Mouse (Mus musculus): ENCODE results near the gene Msrb2. TPM values are rescaled to one million over a fixed set of nuclear protein-coding genes. Genes with fewer than 3 reads are reported as not detected.

The Msrb2 gene
- polyA plus RNA-seq (2016; fragmentation: Nextera tagmentation; extraction: Ambion mirVana) = 34.6 and 37.9 TPM in 2 replicates

DNA sequence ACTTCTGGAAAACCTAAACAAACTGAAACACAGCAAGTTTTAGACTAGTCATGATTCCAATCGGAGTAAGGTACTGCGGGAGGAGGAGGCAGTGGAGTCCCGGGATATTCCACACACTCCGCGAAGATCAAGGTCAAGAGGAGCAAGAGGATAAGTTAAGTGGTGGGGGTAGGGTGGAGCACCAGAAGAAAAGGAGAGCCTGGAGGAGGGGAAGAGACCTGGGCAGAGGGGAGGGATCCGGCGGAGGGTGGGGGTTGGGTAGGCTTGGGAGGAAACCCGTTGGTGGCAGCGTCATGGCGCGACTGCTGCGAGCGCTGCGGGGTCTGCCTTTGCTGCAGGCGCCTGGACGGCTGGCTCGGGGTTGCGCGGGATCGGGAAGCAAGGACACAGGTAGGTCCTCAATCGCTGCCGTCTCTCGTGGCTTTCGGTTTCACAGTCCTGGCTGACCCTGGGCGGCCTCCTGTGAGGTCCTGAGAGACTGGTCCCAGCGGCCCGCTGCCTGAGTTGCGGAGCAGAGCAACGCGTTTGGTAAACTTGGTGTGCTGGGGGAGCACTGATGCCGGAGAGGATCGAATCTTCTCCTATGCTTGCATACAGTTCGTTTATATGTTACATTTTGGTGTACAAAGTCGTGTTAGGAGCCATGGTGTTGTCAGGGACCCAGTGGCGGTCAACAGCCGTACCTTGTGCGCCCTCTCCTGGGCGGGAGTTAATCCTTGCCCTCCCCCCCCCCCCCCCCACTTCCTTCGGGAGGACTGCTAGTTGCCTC, at the start of gene Msrb2:
TSS of gene Msrb2 (plus strand) at position 51 of the 769 bp plus-strand sequence.
- peak within 1 kb of the TSS; percentile 71 for H3K4me2 ChIP-seq
- no peaks in the 10 kb centered on the region for H3K27me3 ChIP-seq (replicated peaks)
- H3K36me3 ChIP-seq = no peaks in the 10 kb centered on the region; the same call in 1 of the 2 replicates
- H3K4me1 ChIP-seq (replicated peaks) = 0 out of 2 replicates have a peak, but pooled peaks cover 2% of the 10 kb centered on the region
- peak within 1 kb of the TSS; percentile 92 for H3K4me3 ChIP-seq
- no peaks in the 10 kb centered on the region for H3K9me3 ChIP-seq (replicated peaks)
- peak within 1 kb of the TSS; percentile 92 for H3K27ac ChIP-seq (ENCODE audit: poor library complexity, severe bottlenecking)
- peak within 1 kb of the TSS; percentile 88 for H3K9ac ChIP-seq
- WGBS = under 1% methylated on average over 39 of the region's 39 CpGs
- peak; percentile 90 for ATAC-seq (ENCODE audit: insufficient number of reproducible peaks, low FRiP score)

DNA sequence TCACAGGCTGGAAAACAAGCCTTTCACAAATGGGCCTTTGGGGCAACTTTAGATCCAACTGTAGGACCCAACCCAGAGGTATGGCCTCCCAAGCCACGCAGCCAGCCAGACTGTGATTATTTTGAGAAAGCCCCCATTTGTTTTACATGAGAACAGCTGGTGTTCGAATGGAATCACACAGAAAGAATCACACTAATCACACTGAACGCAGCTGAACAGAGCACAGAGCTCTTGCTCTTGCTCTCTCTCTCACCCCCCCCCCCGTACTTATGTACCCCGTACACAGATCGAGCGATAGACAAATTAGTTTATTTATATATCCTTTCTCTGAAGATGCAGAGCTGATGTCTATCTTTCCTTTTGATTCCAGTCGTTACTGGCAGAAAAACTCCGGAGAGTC, 48.8 kb upstream of the Msrb2 start:
- Histone ChIP-seq H3K36me3 (no peaks in the 10 kb centered on the region), H3K4me2 (no peak overlapping the region), H3K27me3 (replicated peaks) (no peaks in the 10 kb centered on the region), H3K9me3 (replicated peaks) (no peaks in the 10 kb centered on the region), H3K4me1 (replicated peaks) (no peaks in the 10 kb centered on the region), H3K4me3 (no peak overlapping the region), H3K27ac (ENCODE audit: poor library complexity, severe bottlenecking) (no peak overlapping the region), H3K9ac (no peak overlapping the region)
- WGBS = 76% methylated on average over 9 of the region's 9 CpGs
- ATAC-seq (ENCODE audit: insufficient number of reproducible peaks, low FRiP score) = no peak

DNA sequence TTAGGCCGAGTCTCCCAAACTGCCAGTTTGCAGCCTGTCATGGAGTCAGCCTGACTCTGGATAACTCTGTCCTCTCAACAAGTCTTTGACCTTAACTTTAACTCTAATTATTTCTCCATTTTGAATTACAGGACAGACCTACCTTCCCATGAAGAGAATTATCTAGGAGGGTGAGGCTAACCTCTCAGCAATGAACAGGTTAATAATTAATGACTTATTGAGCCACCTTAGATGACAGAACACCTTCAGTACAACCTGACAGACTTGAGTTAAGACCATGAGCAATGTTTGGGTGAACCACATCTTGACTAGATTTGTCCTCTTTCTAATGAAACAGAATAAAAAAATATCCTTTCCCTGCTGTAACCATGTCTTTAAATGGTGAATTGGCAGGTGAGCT, 44.9 kb upstream of the Msrb2 start:
- Histone ChIP-seq H3K4me2 (no peak overlapping the region), H3K27me3 (replicated peaks) (no peaks in the 10 kb centered on the region), H3K4me3 (no peak overlapping the region), H3K9me3 (replicated peaks) (no peaks in the 10 kb centered on the region), H3K27ac (ENCODE audit: poor library complexity, severe bottlenecking) (no peak overlapping the region), H3K36me3 (no peaks in the 10 kb centered on the region), H3K4me1 (replicated peaks) (no peaks in the 10 kb centered on the region), H3K9ac (no peak overlapping the region)
- no peak for ATAC-seq (ENCODE audit: insufficient number of reproducible peaks, low FRiP score)
- WGBS = 76% methylated on average over 1 of the region's 1 CpGs

DNA sequence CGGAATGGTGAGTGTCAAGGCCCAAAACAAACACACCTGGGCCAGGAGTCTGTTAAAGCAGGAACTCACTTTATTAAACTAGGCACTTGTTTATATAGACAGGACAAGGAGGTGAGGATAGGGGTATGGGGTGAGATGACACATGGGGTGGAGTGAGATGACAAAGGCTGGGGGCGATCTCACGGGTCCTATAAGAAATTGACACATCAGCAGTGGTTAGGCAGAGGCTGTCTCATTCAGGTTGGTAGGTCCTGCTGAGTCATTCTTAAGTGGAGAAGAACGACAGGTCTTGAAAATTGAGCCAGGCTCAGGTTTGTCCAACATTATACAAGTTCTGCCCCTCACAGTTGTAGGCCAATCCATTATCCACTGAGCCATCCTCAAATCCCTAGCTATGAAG, 43.4 kb upstream of the Msrb2 start:
- Histone ChIP-seq H3K9ac (no peak overlapping the region), H3K27ac (ENCODE audit: poor library complexity, severe bottlenecking) (no peak overlapping the region), H3K9me3 (replicated peaks) (no peaks in the 10 kb centered on the region), H3K4me3 (no peak overlapping the region), H3K36me3 (no peaks in the 10 kb centered on the region), H3K4me2 (no peak overlapping the region), H3K4me1 (replicated peaks) (no peaks in the 10 kb centered on the region), H3K27me3 (replicated peaks) (no peaks in the 10 kb centered on the region)
- WGBS = 79% methylated on average over 4 of the region's 4 CpGs
- ATAC-seq (ENCODE audit: insufficient number of reproducible peaks, low FRiP score) = no peak

DNA sequence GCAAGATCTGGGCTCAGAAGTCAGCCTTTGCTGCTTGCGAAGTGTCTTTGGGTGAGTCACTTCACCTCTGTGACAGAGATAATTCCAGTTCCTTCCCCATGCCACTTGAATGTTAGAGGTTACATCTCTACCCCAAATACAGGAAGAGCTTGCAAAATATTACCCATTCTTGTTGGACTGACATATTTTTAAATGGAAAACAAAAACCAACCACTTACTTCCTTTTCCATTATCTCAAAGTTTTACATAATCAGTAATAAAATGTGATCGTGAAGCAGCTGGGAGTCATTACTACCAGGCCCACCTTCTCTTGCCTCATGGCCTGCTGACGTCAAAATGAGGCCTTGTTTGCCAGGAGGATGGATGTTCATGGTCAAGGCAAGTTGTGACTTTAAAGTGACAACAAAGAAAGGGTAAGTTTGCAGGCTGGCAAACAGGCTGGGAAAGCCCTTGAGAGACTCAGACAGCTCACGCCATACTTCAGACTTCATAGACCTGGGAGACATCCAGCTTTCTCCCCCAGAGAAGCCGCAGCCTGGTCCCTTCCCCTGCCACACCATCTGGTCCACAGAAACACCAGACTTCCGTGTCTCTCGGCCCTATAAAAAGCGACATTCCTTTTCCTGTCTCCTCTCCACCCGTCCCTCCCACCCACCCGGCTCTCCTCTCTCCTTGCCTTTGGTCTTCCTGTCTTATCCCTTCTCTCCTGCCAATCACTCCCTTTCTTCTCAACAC, 27.2 kb upstream of the Msrb2 start:
- Histone ChIP-seq H3K9ac (peak overlapping the region; percentile 14; the same call in 1 of the 2 replicates), H3K36me3 (no peaks in the 10 kb centered on the region), H3K4me1 (replicated peaks) (no peaks in the 10 kb centered on the region), H3K27me3 (replicated peaks) (no peaks in the 10 kb centered on the region), H3K9me3 (replicated peaks) (no peaks in the 10 kb centered on the region), H3K4me2 (peak overlapping the region; percentile 59), H3K4me3 (peak overlapping the region; percentile 35), H3K27ac (ENCODE audit: poor library complexity, severe bottlenecking) (no peak overlapping the region)
- ATAC-seq (ENCODE audit: insufficient number of reproducible peaks, low FRiP score) = peak; percentile 15; the same call in 1 of the 2 replicates
- 33% methylated on average over 10 of the region's 10 CpGs for WGBS

DNA sequence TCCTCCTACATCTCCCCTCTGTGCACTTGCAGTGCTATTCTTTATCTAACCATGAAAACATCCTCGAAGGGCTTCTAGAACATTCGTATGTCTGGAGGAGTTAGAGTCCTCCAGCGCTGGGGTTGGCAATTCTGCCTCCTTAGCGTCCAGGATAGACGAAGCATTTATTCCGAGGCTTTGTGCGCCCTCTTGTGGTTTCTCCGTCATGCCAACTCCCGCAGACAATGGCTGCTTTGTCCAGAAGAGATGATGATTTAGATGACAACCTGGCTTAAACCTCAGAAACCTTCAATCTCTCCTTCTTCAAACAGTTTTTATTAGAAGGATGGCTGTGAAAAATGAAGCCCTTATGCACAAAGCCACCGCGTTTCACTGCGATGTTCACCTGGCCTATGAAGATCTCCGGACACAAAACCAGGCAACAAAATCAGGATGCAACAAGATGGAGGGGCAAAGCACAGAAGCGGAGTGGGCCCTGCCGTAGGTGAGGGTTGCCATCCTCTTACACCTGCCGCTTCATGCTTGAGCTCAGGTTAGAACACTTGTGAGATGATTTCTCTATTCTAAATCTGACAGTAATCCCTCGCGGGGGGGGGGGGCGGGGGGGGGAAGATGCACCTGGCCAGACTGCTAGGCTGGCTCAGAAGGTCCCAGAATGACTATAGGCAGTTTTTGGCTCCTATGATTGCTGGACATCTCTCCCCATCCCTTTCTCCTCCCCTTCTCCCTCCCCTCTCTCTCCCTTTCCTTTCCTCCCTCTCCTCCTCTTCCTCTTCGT, 26.4 kb upstream of the Msrb2 start:
- H3K9ac ChIP-seq = peak overlapping the region; percentile 14; the same call in 1 of the 2 replicates
- 26% methylated on average over 20 of the region's 20 CpGs for WGBS

DNA sequence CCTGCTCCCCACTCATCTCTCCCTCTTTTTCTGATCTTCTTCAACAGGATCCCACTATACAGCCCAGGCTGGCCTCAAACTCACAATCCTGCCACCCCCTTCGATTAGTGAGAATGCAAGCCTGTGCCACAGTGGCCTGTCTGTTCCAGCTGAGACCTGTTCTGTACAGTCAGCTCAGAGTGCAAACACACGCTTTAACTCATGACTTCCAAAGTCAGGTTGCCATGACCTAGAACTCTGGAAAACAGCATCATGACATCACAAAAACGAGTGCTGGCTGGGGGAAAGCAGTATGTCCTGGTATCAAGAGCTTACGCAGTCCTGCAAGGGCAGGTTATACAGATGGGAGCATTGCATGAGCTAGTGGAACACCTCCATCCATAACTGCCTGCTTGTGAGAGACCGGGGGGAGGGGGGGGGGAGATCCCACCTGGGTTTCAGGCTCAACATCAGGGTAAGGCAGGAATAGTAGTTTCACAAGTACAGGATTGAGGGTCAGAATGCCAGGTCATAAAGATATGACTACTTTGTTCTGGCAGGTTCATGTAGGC, 25.8 kb upstream of the Msrb2 start:
- ATAC-seq (ENCODE audit: insufficient number of reproducible peaks, low FRiP score) = no peak
- Histone ChIP-seq H3K4me1 (replicated peaks) (no peaks in the 10 kb centered on the region), H3K4me2 (no peak overlapping the region), H3K36me3 (no peaks in the 10 kb centered on the region), H3K4me3 (no peak overlapping the region), H3K9ac (no peak overlapping the region), H3K27ac (ENCODE audit: poor library complexity, severe bottlenecking) (no peak overlapping the region), H3K27me3 (replicated peaks) (no peaks in the 10 kb centered on the region), H3K9me3 (replicated peaks) (no peaks in the 10 kb centered on the region)
- WGBS = 58% methylated on average over 5 of the region's 5 CpGs

More for the DNA sequence above, 26.4 kb upstream of the Msrb2 start:
- peak; percentile 57; the same call in 1 of the 2 replicates for ATAC-seq (ENCODE audit: insufficient number of reproducible peaks, low FRiP score)
- H3K27me3 ChIP-seq (replicated peaks) = no peaks in the 10 kb centered on the region
- no peak overlapping the region for H3K27ac ChIP-seq (ENCODE audit: poor library complexity, severe bottlenecking)
- peak overlapping the region; percentile 35 for H3K4me3 ChIP-seq
- H3K4me1 ChIP-seq (replicated peaks) = no peaks in the 10 kb centered on the region
- H3K36me3 ChIP-seq = no peaks in the 10 kb centered on the region
- no peaks in the 10 kb centered on the region for H3K9me3 ChIP-seq (replicated peaks)
- H3K4me2 ChIP-seq = peak overlapping the region; percentile 59

DNA sequence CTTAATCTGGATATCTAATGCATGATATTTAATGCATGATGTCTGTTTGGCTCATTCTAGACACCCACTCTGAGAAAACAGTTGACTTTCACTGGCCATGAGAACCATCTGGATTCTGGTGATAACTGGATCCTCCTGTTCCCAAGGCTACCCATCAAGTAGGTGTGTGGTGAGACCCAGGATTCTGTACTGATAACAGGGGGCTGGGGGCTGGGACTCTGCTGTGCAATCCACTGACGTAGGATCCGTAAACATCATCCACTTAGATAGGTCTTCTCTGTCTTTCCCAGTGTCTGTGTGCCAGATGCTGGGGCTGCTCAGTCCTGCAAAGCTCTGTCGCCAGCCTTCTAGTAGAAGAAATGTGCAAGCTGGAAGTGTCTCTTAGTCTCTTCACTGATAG, 22.8 kb upstream of the Msrb2 start:
- no peak overlapping the region for H3K4me2 ChIP-seq
- ATAC-seq (ENCODE audit: insufficient number of reproducible peaks, low FRiP score) = no peak
- no peaks in the 10 kb centered on the region for H3K4me1 ChIP-seq (replicated peaks)
- no peaks in the 10 kb centered on the region for H3K27me3 ChIP-seq (replicated peaks)
- H3K27ac ChIP-seq (ENCODE audit: poor library complexity, severe bottlenecking) = no peak overlapping the region
- no peaks in the 10 kb centered on the region for H3K9me3 ChIP-seq (replicated peaks)
- H3K36me3 ChIP-seq = no peaks in the 10 kb centered on the region
- no peak overlapping the region for H3K4me3 ChIP-seq
- no peak overlapping the region for H3K9ac ChIP-seq
- 67% methylated on average over 3 of the region's 3 CpGs for WGBS

DNA sequence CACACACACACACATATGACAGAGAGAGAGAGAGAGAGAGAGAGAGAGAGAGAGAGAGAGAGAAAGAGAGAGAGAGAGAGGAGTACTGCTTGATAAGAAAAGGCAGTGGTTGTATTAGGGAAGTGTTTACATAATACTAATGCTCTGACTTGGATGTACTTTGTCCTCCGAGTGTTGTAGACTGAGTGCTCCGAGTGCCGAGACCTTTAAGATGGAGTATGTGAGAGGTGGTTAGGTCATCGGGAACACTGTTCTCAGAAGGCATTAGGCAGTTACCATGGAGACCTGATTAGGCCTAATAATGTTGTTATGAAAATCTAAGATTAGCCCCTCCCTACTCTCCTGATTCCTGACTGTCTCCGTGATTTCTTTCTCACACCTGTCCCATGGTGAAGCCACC, 21.1 kb upstream of the Msrb2 start:
- no peak overlapping the region for H3K27ac ChIP-seq (ENCODE audit: poor library complexity, severe bottlenecking)
- H3K4me1 ChIP-seq (replicated peaks) = no peaks in the 10 kb centered on the region
- no peak overlapping the region for H3K4me3 ChIP-seq
- H3K4me2 ChIP-seq = no peak overlapping the region
- no peak for ATAC-seq (ENCODE audit: insufficient number of reproducible peaks, low FRiP score)
- 0 out of 2 replicates have a peak, but pooled peaks cover 3% of the 10 kb centered on the region for H3K9me3 ChIP-seq (replicated peaks)
- H3K36me3 ChIP-seq = no peaks in the 10 kb centered on the region
- WGBS = 69% methylated on average over 5 of the region's 5 CpGs
- H3K27me3 ChIP-seq (replicated peaks) = no peaks in the 10 kb centered on the region
- no peak overlapping the region for H3K9ac ChIP-seq

DNA sequence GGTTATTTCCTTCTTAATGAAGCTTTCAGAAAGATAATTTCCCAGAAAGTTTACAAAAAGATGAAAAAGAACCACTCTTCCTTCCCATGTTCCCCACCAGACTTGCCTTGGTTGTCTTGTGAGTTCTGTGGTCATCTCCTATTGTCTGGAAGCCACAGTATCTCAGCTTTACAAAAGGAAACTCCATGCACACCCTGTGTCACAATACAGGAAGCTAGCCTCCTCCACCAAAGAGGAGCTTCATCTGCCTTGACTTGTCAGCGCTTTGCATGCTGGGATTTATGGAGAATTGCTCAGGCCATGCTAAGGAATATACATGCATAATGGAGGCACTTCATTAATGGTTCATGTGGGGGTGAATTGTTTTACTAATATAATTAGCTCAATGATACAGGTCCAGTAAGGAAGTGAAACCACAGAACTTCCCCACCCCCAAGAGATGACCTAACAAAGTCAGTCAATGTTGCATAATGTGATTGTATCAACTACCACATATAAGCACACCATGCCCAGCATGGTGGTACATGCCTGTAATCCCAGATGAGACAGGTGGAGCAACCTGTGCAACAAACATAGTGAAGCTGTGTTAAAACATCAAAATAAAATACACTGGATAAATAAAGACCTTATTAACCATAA, 19.5 kb upstream of the Msrb2 start:
- no peak overlapping the region for H3K4me3 ChIP-seq
- 84% methylated on average over 1 of the region's 1 CpGs for WGBS
- ATAC-seq (ENCODE audit: insufficient number of reproducible peaks, low FRiP score) = no peak

More for the DNA sequence above, 19.5 kb upstream of the Msrb2 start:
- Histone ChIP-seq H3K36me3 (no peaks in the 10 kb centered on the region), H3K27me3 (replicated peaks) (no peaks in the 10 kb centered on the region), H3K4me1 (replicated peaks) (no peaks in the 10 kb centered on the region), H3K27ac (ENCODE audit: poor library complexity, severe bottlenecking) (no peak overlapping the region), H3K4me2 (no peak overlapping the region), H3K9me3 (replicated peaks) (0 out of 2 replicates have a peak, but pooled peaks cover 3% of the 10 kb centered on the region), H3K9ac (no peak overlapping the region)
